Mouse (Mus musculus) liver, embryonic 16.5 days (tissue): ENCODE data around the gene Ugt2b1. TPM values are rescaled to one million over a fixed set of nuclear protein-coding genes. Genes with fewer than 3 reads are reported as not detected.
"Not testable (repeated sequence)": the region's sequence is repeated elsewhere in the genome, so short reads cannot be mapped to it uniquely, and the experiment has no call there.

ENCODE experiments used
- ATAC-seq: fragments of 200-750 bp; cut with Nextera tagmentation; 2 replicates; pipeline ENCODE4 v1.8.0; 2017; ENCODE audit warnings: low read depth, mild to moderate bottlenecking, moderate number of reproducible peaks, moderate library complexity
- H3K27ac ChIP-seq: fragments of 300-500 bp; sonication (generic); 2 replicates; pipeline ENCODE4 v1.5.1; 2014; ENCODE audit warnings: mild to moderate bottlenecking, low read length
- H3K27me3 ChIP-seq: fragments of 300-500 bp; sonication (generic); 2 replicates; pipeline ENCODE4 v1.6.1; 2014; ENCODE audit warnings: low read depth, low read length, mixed read lengths; ENCODE audit not compliant: control insufficient read depth, insufficient read depth
- H3K36me3 ChIP-seq: fragments of 300-500 bp; sonication (generic); 2 replicates; pipeline ENCODE4 v1.6.1; 2014; ENCODE audit warnings: mild to moderate bottlenecking; ENCODE audit not compliant: control insufficient read depth, insufficient read depth
- H3K4me1 ChIP-seq: fragments of 300-500 bp; sonication (generic); 2 replicates; pipeline ENCODE4 v1.6.1; 2014; ENCODE audit warnings: low read depth, low read length, mixed read lengths; ENCODE audit not compliant: control insufficient read depth
- H3K4me2 ChIP-seq: fragments of 300-500 bp; sonication (generic); 2 replicates; pipeline ENCODE4 v1.6.1; 2014; ENCODE audit warnings: low read depth, low read length, mixed read lengths
- H3K4me3 ChIP-seq: fragments of 300-500 bp; sonication (generic); 2 replicates; pipeline ENCODE4 v1.5.1; 2014; ENCODE audit warnings: low read depth, mild to moderate bottlenecking, low read length
- H3K9ac ChIP-seq: fragments of 300-500 bp; sonication (generic); 2 replicates; pipeline ENCODE4 v1.6.1; 2014; ENCODE audit warnings: low read depth, low read length
- H3K9me3 ChIP-seq: fragments of 300-500 bp; sonication (generic); replicated peaks from 2 replicates; pipeline ENCODE4 v1.6.1; 2016; ENCODE audit warnings: low read length; ENCODE audit not compliant: control insufficient read depth
- WGBS: fragments of 180-500 bp; shearing (Covaris S2); extraction: QIAGEN DNeasy Blood & Tissue Kit; methylation state at CpG from one replicate; pipeline ENCODE4 v1.1.7; 2014; ENCODE audit not compliant: insufficient replicate concordance; 5-methylcytosine and 5-hydroxymethylcytosine counted together
- polyA plus RNA-seq: library from polyadenylated mRNA; unstranded; fragments of >200 nt; fragmentation: Nextera tagmentation; extraction: Ambion mirVana; gene quantifications from 2 replicates; pipeline ENCODE4 v1.2.1, GENCODE M21; 2015

Ugt2b1 gene
- polyA plus RNA-seq = 1.0 and 1.3 TPM in 2 replicates

- ATAC-seq = peak; percentile 74
- H3K27ac ChIP-seq = peak within 1 kb of the TSS; percentile 50; the same call in 1 of the 2 replicates
- H3K9ac ChIP-seq = no peak within 1 kb of the TSS
- no peaks in the 10 kb centered on the region for H3K9me3 ChIP-seq
- no peaks in the 10 kb centered on the region for H3K4me1 ChIP-seq
- no peak within 1 kb of the TSS for H3K4me3 ChIP-seq
- H3K4me2 ChIP-seq = no peak within 1 kb of the TSS
- WGBS = 34% methylated on average over 2 of the region's 2 CpGs
- no peaks in the 10 kb centered on the region for H3K27me3 ChIP-seq
- H3K36me3 ChIP-seq = no peaks in the 10 kb centered on the region
Measured at GRCm38 (mm10) chr5:86926426-86926825, at the start of gene Ugt2b1. TSS of gene Ugt2b1 (minus strand) at chr5:86926530.

GRCm38 (mm10) chr5:86967271-86967670 lies 40.9 kb upstream of the Ugt2b1 start:
- H3K9ac ChIP-seq, H3K36me3 ChIP-seq, H3K27ac ChIP-seq, H3K4me2 ChIP-seq, H3K4me1 ChIP-seq, H3K4me3 ChIP-seq, H3K27me3 ChIP-seq, H3K9me3 ChIP-seq: not testable (repeated sequence)
- 56% methylated on average over 5 of the region's 5 CpGs for WGBS
- ATAC-seq = 0 out of 2 replicates have a peak, but pooled peaks have one; percentile 27

- H3K27me3 ChIP-seq, H3K9me3 ChIP-seq, H3K27ac ChIP-seq, H3K4me3 ChIP-seq, ATAC-seq, H3K36me3 ChIP-seq, H3K4me2 ChIP-seq, H3K4me1 ChIP-seq, H3K9ac ChIP-seq: not testable (repeated sequence)
- WGBS = 44% methylated on average over 1 of the region's 1 CpGs
Measured at GRCm38 (mm10) chr5:86962849-86963248, 36.5 kb upstream of the Ugt2b1 start.

GRCm38 (mm10) chr5:86961587-86962358 lies 35.4 kb upstream of the Ugt2b1 start:
- Histone ChIP-seq H3K9ac (no peak overlapping the region), H3K4me3 (no peak overlapping the region), H3K4me1 (no peaks in the 10 kb centered on the region), H3K4me2 (no peak overlapping the region), H3K27ac (no peak overlapping the region), H3K9me3 (no peaks in the 10 kb centered on the region), H3K27me3 (no peaks in the 10 kb centered on the region), H3K36me3 (no peaks in the 10 kb centered on the region)
- ATAC-seq = no peak
- 31% methylated on average over 3 of the region's 3 CpGs for WGBS

GRCm38 (mm10) chr5:86960504-86960903 lies 34.2 kb upstream of the Ugt2b1 start:
- H3K36me3 ChIP-seq = no peaks in the 10 kb centered on the region
- no peak overlapping the region for H3K9ac ChIP-seq
- ATAC-seq = no peak
- WGBS = 29% methylated on average over 3 of the region's 3 CpGs
- no peak overlapping the region for H3K4me2 ChIP-seq
- H3K27me3 ChIP-seq = no peaks in the 10 kb centered on the region
- no peaks in the 10 kb centered on the region for H3K4me1 ChIP-seq
- no peaks in the 10 kb centered on the region for H3K9me3 ChIP-seq
- H3K4me3 ChIP-seq = no peak overlapping the region
- no peak overlapping the region for H3K27ac ChIP-seq

- no peak overlapping the region for H3K4me2 ChIP-seq
- ATAC-seq = peak; percentile 64
- no peaks in the 10 kb centered on the region for H3K36me3 ChIP-seq
- no peaks in the 10 kb centered on the region for H3K27me3 ChIP-seq
- no peak overlapping the region for H3K9ac ChIP-seq
- WGBS = 52% methylated on average over 2 of the region's 2 CpGs
- H3K4me1 ChIP-seq = no peaks in the 10 kb centered on the region; the same call in 1 of the 2 replicates
- H3K4me3 ChIP-seq = no peak overlapping the region
- H3K9me3 ChIP-seq = no peaks in the 10 kb centered on the region
- H3K27ac ChIP-seq = no peak overlapping the region
Measured at GRCm38 (mm10) chr5:86942111-86942510, 15.8 kb upstream of the Ugt2b1 start.

- ATAC-seq = no peak
- 43% methylated on average over 3 of the region's 3 CpGs for WGBS
- no peaks in the 10 kb centered on the region for H3K36me3 ChIP-seq
- H3K27ac ChIP-seq = no peak overlapping the region
- H3K4me1 ChIP-seq = no peaks in the 10 kb centered on the region
- no peaks in the 10 kb centered on the region for H3K9me3 ChIP-seq
- H3K27me3 ChIP-seq = no peaks in the 10 kb centered on the region
- H3K9ac ChIP-seq = no peak overlapping the region
- no peak overlapping the region for H3K4me2 ChIP-seq
- no peak overlapping the region for H3K4me3 ChIP-seq
Measured at GRCm38 (mm10) chr5:86920661-86921233, 5.6 kb downstream of the Ugt2b1 start.

- no peak for ATAC-seq
- H3K4me1 ChIP-seq = no peaks in the 10 kb centered on the region
- H3K9me3 ChIP-seq = no peaks in the 10 kb centered on the region
Measured at GRCm38 (mm10) chr5:86911357-86912099, 14.8 kb downstream of the Ugt2b1 start.

GRCm38 (mm10) chr5:86910770-86911169 lies 15.6 kb downstream of the Ugt2b1 start:
- no peak overlapping the region for H3K4me2 ChIP-seq
- WGBS = 23% methylated on average over 1 of the region's 1 CpGs
- H3K27me3 ChIP-seq = no peaks in the 10 kb centered on the region
- H3K27ac ChIP-seq = no peak overlapping the region
- H3K36me3 ChIP-seq = no peaks in the 10 kb centered on the region
- no peaks in the 10 kb centered on the region for H3K4me1 ChIP-seq
- peak; percentile 5; the same call in 1 of the 2 replicates for ATAC-seq
- no peaks in the 10 kb centered on the region for H3K9me3 ChIP-seq
- H3K9ac ChIP-seq = no peak overlapping the region
- no peak overlapping the region for H3K4me3 ChIP-seq

More at GRCm38 (mm10) chr5:86911357-86912099, 14.8 kb downstream of the Ugt2b1 start:
- WGBS = 50% methylated on average over 3 of the region's 3 CpGs
- H3K4me3 ChIP-seq = no peak overlapping the region
- no peak overlapping the region for H3K4me2 ChIP-seq
- no peak overlapping the region for H3K27ac ChIP-seq
- no peak overlapping the region for H3K9ac ChIP-seq
- H3K27me3 ChIP-seq = no peaks in the 10 kb centered on the region
- no peaks in the 10 kb centered on the region for H3K36me3 ChIP-seq
